Mouse (Mus musculus): ENCODE data around the gene Lnx1. TPM values are rescaled to one million over a fixed set of nuclear protein-coding genes. Genes with fewer than 3 reads are reported as not detected.

Gene Lnx1
- polyA plus RNA-seq, 1 experiment from 2014 or later: 2.0 TPM

DNA sequence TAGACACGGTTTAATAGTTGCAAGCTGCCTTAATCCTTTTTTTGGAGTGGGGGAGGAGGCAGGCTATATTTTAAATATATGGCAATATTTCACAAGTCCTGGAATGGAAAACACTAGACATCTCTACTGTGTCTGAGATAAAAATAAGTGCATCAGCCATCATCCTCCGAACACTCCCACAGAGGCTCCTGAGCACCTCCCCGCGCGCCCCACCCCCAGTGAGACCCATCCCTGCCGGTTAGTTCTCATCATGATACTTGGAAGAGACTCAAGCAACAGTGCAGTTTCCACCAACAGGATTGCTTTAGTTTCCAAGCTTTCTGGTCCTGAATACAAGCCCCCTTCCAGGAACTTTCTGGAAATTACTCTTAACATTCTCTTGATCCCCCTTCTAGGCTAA, 63.2 kb downstream of the Lnx1 start:
- Histone ChIP-seq H3K4me1 (peaks cover 25% of the 10 kb centered on the region), H3K36me3 (no peaks in the 10 kb centered on the region), H3K27me3 (ENCODE audit: low read depth, poor library complexity, severe bottlenecking) (no peaks in the 10 kb centered on the region), H3K9me3 (replicated peaks) (no peaks in the 10 kb centered on the region), H3K4me3 (no peak overlapping the region), H3K27ac (no peak overlapping the region)
- DNase-seq (ENCODE audit: low spot score): no peak
- 95% methylated on average over 6 of the region's 6 CpGs for WGBS

DNA sequence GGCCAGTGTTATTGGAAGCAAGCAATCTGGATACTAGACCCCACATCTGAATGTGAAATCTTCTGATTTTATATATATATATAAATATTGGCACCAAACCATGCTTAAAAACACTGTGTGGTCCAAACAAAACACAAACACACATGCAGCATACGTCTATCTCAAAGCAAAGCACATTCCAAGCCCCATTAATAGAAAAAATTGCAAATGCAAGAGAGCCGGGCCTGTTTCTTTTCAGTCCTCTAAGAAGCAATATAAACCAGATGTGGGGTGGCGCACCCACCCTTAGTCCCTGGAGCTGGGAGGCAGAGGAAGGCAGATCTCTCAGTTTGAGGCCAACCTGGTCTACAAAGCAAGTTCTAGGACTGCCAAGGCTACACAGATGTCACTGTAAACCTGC, 68.3 kb downstream of the Lnx1 start:
- Histone ChIP-seq H3K36me3 (no peaks in the 10 kb centered on the region), H3K27me3 (ENCODE audit: low read depth, poor library complexity, severe bottlenecking) (no peaks in the 10 kb centered on the region), H3K4me1 (peaks cover 42% of the 10 kb centered on the region), H3K27ac (peak overlapping the region; percentile 70; the same call in 1 of the 2 replicates), H3K4me3 (no peak overlapping the region), H3K9me3 (replicated peaks) (no peaks in the 10 kb centered on the region)
- WGBS: 43% methylated on average over 3 of the region's 3 CpGs
- no peak for DNase-seq (ENCODE audit: low spot score)

- WGBS: 63% methylated on average over 6 of the region's 6 CpGs
- Histone ChIP-seq H3K4me3 (no peak overlapping the region), H3K36me3 (no peaks in the 10 kb centered on the region), H3K27me3 (ENCODE audit: low read depth, poor library complexity, severe bottlenecking) (no peaks in the 10 kb centered on the region), H3K27ac (peak overlapping the region; percentile 70; the same call in 1 of the 2 replicates), H3K4me1 (peaks cover 48% of the 10 kb centered on the region), H3K9me3 (replicated peaks) (no peaks in the 10 kb centered on the region)
- DNase-seq (ENCODE audit: low spot score): no peak
Measured at GRCm38 (mm10) chr5:74633453-74633852, 69.3 kb downstream of the Lnx1 start.

DNA sequence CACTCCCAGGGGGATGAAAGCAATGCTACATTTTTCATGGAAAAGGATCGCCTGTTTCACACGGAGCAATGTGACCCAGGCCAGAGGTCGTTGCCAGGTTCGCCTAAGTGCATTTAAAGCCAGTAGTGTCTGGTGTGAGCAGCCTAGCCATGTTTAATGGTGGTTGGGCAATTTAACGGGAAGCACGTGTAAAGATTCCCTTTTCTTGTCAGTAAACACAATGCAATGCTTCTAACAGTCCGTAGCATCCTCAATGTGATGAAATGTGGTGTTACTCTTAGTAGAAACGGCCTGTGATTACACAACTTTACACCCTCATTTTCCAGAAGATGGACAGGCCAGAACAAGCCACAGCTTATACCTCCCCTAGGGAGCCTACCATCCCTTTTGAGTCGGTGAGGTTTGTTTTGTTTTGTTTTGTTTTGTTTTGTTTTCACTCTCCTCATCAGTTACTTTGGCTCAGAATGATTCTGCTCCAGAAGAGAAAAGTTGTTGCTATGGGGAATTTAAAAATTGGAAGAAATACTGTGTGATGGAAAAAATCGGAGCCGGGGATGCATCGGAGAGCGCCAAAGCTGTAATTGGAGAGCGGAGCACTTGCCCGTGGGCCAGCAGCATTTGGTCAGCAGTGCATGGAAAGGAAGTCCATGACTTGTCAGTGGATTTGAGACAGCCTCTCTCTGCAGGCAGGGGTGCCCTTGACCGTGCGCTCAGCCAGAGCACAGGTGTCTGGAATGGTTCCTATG, 70.2 kb downstream of the Lnx1 start:
- no peaks in the 10 kb centered on the region for H3K9me3 ChIP-seq (replicated peaks)
- H3K36me3 ChIP-seq: no peaks in the 10 kb centered on the region
- peaks cover 51% of the 10 kb centered on the region for H3K4me1 ChIP-seq
- DNase-seq (ENCODE audit: low spot score): no peak
- H3K27me3 ChIP-seq (ENCODE audit: low read depth, poor library complexity, severe bottlenecking): no peaks in the 10 kb centered on the region
- peak overlapping the region; percentile 66 for H3K27ac ChIP-seq
- H3K4me3 ChIP-seq: no peak overlapping the region
- WGBS: 48% methylated on average over 17 of the region's 17 CpGs

DNA sequence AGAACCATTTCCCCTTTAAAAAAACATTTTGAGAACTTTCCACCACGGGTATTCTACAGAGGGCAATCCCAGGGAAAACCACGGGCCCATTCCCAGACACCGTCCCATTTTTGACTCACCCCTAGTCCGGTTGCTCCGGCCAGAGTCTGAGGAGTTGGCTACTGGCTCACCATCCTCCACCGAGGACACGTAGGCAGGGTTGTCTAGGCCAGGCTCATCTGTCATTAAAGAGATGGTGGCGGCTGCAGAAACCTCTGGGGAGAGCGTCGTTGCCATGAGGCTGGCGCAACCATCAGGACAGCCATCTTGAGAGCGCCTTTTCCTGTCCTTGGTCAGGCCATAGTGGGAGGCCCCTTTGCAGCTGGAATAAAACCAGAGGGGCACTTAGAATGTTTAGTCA, 74.7 kb downstream of the Lnx1 start:
- Histone ChIP-seq H3K4me3 (no peak overlapping the region), H3K27ac (no peak overlapping the region), H3K27me3 (ENCODE audit: low read depth, poor library complexity, severe bottlenecking) (no peaks in the 10 kb centered on the region), H3K4me1 (peaks cover 51% of the 10 kb centered on the region), H3K36me3 (no peaks in the 10 kb centered on the region), H3K9me3 (replicated peaks) (no peaks in the 10 kb centered on the region)
- 93% methylated on average over 12 of the region's 12 CpGs for WGBS
- no peak for DNase-seq (ENCODE audit: low spot score)

DNA sequence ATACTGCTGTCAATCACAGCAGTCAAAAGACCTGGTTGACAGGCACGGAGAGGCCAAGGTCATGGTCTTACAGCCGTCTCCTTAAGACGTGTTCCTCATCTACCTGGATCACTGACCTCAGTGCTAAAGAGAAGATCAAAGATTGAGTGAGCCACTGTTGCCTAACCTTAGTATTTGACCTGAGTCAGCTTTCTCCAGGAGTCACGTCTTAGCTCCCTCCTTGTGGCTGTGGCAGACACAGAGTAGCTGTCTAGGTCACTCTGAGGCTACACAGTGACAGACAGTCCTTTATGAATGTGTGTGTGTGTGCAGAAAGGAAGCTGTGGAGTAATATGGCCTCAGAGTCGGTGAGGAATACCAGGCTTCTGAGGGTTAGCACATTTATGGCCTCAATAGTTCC, 78.3 kb downstream of the Lnx1 start:
- 51% methylated on average over 5 of the region's 5 CpGs for WGBS
- DNase-seq (ENCODE audit: low spot score): no peak

GRCm38 (mm10) chr5:74623316-74624000, 79.3 kb downstream of the Lnx1 start:
- Histone ChIP-seq H3K36me3 (no peaks in the 10 kb centered on the region), H3K4me3 (no peak overlapping the region), H3K4me1 (peaks cover 49% of the 10 kb centered on the region), H3K27ac (peak overlapping the region; percentile 50; the same call in 1 of the 2 replicates), H3K27me3 (ENCODE audit: low read depth, poor library complexity, severe bottlenecking) (no peaks in the 10 kb centered on the region), H3K9me3 (replicated peaks) (no peaks in the 10 kb centered on the region)
- DNase-seq (ENCODE audit: low spot score): no peak
- WGBS: 95% methylated on average over 14 of the region's 14 CpGs

More for the DNA sequence above, 78.3 kb downstream of the Lnx1 start:
- Histone ChIP-seq H3K4me1 (peaks cover 54% of the 10 kb centered on the region), H3K4me3 (no peak overlapping the region), H3K27me3 (ENCODE audit: low read depth, poor library complexity, severe bottlenecking) (no peaks in the 10 kb centered on the region), H3K9me3 (replicated peaks) (no peaks in the 10 kb centered on the region), H3K27ac (peak overlapping the region; percentile 38; the same call in 1 of the 2 replicates), H3K36me3 (no peaks in the 10 kb centered on the region)

GRCm38 (mm10) chr5:74621691-74622470, 80.8 kb downstream of the Lnx1 start:
- Histone ChIP-seq H3K27ac (peak overlapping the region; percentile 92), H3K4me3 (no peak overlapping the region), H3K36me3 (no peaks in the 10 kb centered on the region), H3K4me1 (peaks cover 56% of the 10 kb centered on the region), H3K9me3 (replicated peaks) (no peaks in the 10 kb centered on the region), H3K27me3 (ENCODE audit: low read depth, poor library complexity, severe bottlenecking) (no peaks in the 10 kb centered on the region)
- 16% methylated on average over 7 of the region's 7 CpGs for WGBS
- peak; percentile 69 for DNase-seq (ENCODE audit: low spot score)

GRCm38 (mm10) chr5:74618573-74619059, 84.1 kb downstream of the Lnx1 start:
- Histone ChIP-seq H3K4me1 (peaks cover 67% of the 10 kb centered on the region), H3K9me3 (replicated peaks) (no peaks in the 10 kb centered on the region), H3K4me3 (no peak overlapping the region), H3K27me3 (ENCODE audit: low read depth, poor library complexity, severe bottlenecking) (no peaks in the 10 kb centered on the region), H3K27ac (peak overlapping the region; percentile 84; the same call in 1 of the 2 replicates), H3K36me3 (no peaks in the 10 kb centered on the region)
- 76% methylated on average over 3 of the region's 3 CpGs for WGBS
- DNase-seq (ENCODE audit: low spot score): no peak

GRCm38 (mm10) chr5:74617816-74618572, 84.7 kb downstream of the Lnx1 start:
- H3K27ac ChIP-seq: peak overlapping the region; percentile 84
- no peaks in the 10 kb centered on the region for H3K27me3 ChIP-seq (ENCODE audit: low read depth, poor library complexity, severe bottlenecking)
- H3K9me3 ChIP-seq (replicated peaks): no peaks in the 10 kb centered on the region
- no peaks in the 10 kb centered on the region for H3K36me3 ChIP-seq
- H3K4me1 ChIP-seq: peaks cover 67% of the 10 kb centered on the region
- 62% methylated on average over 13 of the region's 13 CpGs for WGBS
- no peak for DNase-seq (ENCODE audit: low spot score)
- no peak overlapping the region for H3K4me3 ChIP-seq

- Histone ChIP-seq H3K4me3 (no peak overlapping the region), H3K36me3 (no peaks in the 10 kb centered on the region), H3K9me3 (replicated peaks) (no peaks in the 10 kb centered on the region), H3K27me3 (ENCODE audit: low read depth, poor library complexity, severe bottlenecking) (no peaks in the 10 kb centered on the region), H3K27ac (peak overlapping the region; percentile 78), H3K4me1 (peaks cover 46% of the 10 kb centered on the region)
- no peak for DNase-seq (ENCODE audit: low spot score)
- WGBS: 56% methylated on average over 18 of the region's 18 CpGs
Measured at GRCm38 (mm10) chr5:74613491-74614151, 89.1 kb downstream of the Lnx1 start.

DNA sequence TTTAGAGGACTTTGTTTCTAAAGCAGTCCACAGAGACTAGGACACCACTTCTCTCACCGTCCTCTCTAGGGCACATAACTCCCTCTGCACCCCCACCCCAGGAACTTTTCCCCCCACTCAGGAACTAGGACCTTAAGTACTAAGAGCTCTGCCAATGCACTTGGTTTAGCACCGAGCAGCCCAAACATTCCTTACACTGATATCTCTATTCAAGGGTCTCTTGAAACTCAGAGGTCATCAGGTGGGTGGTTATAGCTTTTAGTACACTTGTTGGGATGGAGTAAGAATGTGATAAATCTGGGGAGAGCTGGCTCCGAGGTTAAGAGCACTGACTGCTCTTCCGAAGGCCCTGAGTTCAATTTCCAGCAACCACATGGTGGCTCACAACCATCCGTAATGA, 90.0 kb downstream of the Lnx1 start:
- no peak for DNase-seq (ENCODE audit: low spot score)
- H3K4me3 ChIP-seq: no peak overlapping the region
- 87% methylated on average over 5 of the region's 5 CpGs for WGBS
- no peaks in the 10 kb centered on the region for H3K36me3 ChIP-seq
- no peak overlapping the region for H3K27ac ChIP-seq
- peaks cover 38% of the 10 kb centered on the region for H3K4me1 ChIP-seq
- no peaks in the 10 kb centered on the region for H3K9me3 ChIP-seq (replicated peaks)
- no peaks in the 10 kb centered on the region for H3K27me3 ChIP-seq (ENCODE audit: low read depth, poor library complexity, severe bottlenecking)

All from limb, embryonic 10.5 days (tissue).